Mouse (Mus musculus) macrophage (primary cell): ENCODE data around the gene Themis2. TPM values are rescaled to one million over a fixed set of nuclear protein-coding genes. Genes with fewer than 3 reads are reported as not detected.
"Not testable (repeated sequence)": the region's sequence is repeated elsewhere in the genome, so short reads cannot be mapped to it uniquely, and the experiment has no call there.

ENCODE experiments used
- H3K27ac ChIP-seq: fragments of 350-480 bp; formaldehyde crosslinking; 2 replicates; pipeline ENCODE4 v1.9.0; 2021
- H3K36me3 ChIP-seq: fragments of 350-480 bp; formaldehyde crosslinking; 2 replicates; pipeline ENCODE4 v1.9.0; 2021; ENCODE audit errors: inconsistent target
- H3K4me3 ChIP-seq: fragments of 350-480 bp; formaldehyde crosslinking; 2 replicates; pipeline ENCODE4 v1.9.0; 2021; ENCODE audit errors: inconsistent target
- H3K79me2 ChIP-seq: fragments of 350-480 bp; formaldehyde crosslinking; 2 replicates; pipeline ENCODE4 v1.9.0; 2021; ENCODE audit errors: inconsistent target
- WGBS: methylation state at CpG from one replicate; pipeline ENCODE4 v1.1.7; 2026; ENCODE audit warnings: inconsistent platforms; ENCODE audit not compliant: missing documents; 5-methylcytosine and 5-hydroxymethylcytosine counted together
- polyA plus RNA-seq: library from polyadenylated mRNA; stranded (reverse); fragments of 250-400 nt; gene quantifications from 3 replicates; pipeline ENCODE4 v1.2.4, GENCODE M21; 2018; ENCODE audit warnings: inconsistent platforms

Gene Themis2
- polyA plus RNA-seq, 1 experiment from 2014 or later, result 207 TPM

- Histone ChIP-seq H3K27ac (peak overlapping the region; percentile 96), H3K36me3 (peaks cover 43% of the 10 kb centered on the region), H3K4me3 (peak overlapping the region; percentile 94), H3K79me2 (peaks cover 90% of the 10 kb centered on the region)
- 80% methylated on average over 4 of the region's 9 CpGs for WGBS
These were observed 2.7 kb downstream of the Themis2 start for GRCm38 (mm10) chr4:132793322-132794004.

GRCm38 (mm10) chr4:132789731-132790130 lies 6.5 kb downstream of the Themis2 start:
- H3K27ac ChIP-seq, result no peak overlapping the region
- H3K4me3 ChIP-seq, result no peak overlapping the region
- peaks cover 100% of the 10 kb centered on the region for H3K79me2 ChIP-seq
- H3K36me3 ChIP-seq, result peaks cover 59% of the 10 kb centered on the region
- WGBS, result 95% methylated on average over 6 of the region's 8 CpGs

GRCm38 (mm10) chr4:132785228-132785627 lies 11.0 kb downstream of the Themis2 start:
- H3K36me3 ChIP-seq, result peaks cover 68% of the 10 kb centered on the region
- H3K79me2 ChIP-seq, result peaks cover 80% of the 10 kb centered on the region
- H3K27ac ChIP-seq, result no peak overlapping the region
- no peak overlapping the region for H3K4me3 ChIP-seq
- 92% methylated on average over 9 of the region's 13 CpGs for WGBS

- H3K79me2 ChIP-seq, result peaks cover 65% of the 10 kb centered on the region
- peaks cover 53% of the 10 kb centered on the region for H3K36me3 ChIP-seq
- H3K4me3 ChIP-seq, result no peak overlapping the region
- no peak overlapping the region for H3K27ac ChIP-seq
- WGBS, result 95% methylated on average over 2 of the region's 2 CpGs
These were observed 12.5 kb downstream of the Themis2 start for GRCm38 (mm10) chr4:132783732-132784131.

- Histone ChIP-seq H3K4me3 (no peak overlapping the region), H3K27ac (peak overlapping the region; percentile 43), H3K36me3 (peaks cover 54% of the 10 kb centered on the region), H3K79me2 (peaks cover 30% of the 10 kb centered on the region)
- 11% methylated on average over 4 of the region's 4 CpGs for WGBS
These were observed 15.9 kb downstream of the Themis2 start for GRCm38 (mm10) chr4:132780288-132780687.

- H3K79me2 ChIP-seq, result peaks cover 14% of the 10 kb centered on the region; the same call in 1 of the 2 replicates
- H3K27ac ChIP-seq, result no peak overlapping the region
- WGBS, result 98% methylated on average over 6 of the region's 6 CpGs
- peaks cover 51% of the 10 kb centered on the region for H3K36me3 ChIP-seq
- no peak overlapping the region for H3K4me3 ChIP-seq
These were observed 17.5 kb downstream of the Themis2 start for GRCm38 (mm10) chr4:132778562-132779201.

- peaks cover 32% of the 10 kb centered on the region for H3K36me3 ChIP-seq
- no peak overlapping the region for H3K27ac ChIP-seq
- 78% methylated on average over 3 of the region's 5 CpGs for WGBS
These were observed 19.4 kb downstream of the Themis2 start for GRCm38 (mm10) chr4:132776764-132777163.

GRCm38 (mm10) chr4:132774905-132775304 lies 21.3 kb downstream of the Themis2 start:
- H3K27ac ChIP-seq, result no peak overlapping the region
- no peak overlapping the region for H3K4me3 ChIP-seq
- H3K79me2 ChIP-seq, result no peaks in the 10 kb centered on the region
- WGBS, result 93% methylated on average over 3 of the region's 3 CpGs
- H3K36me3 ChIP-seq, result peaks cover 26% of the 10 kb centered on the region

More at GRCm38 (mm10) chr4:132776764-132777163, 19.4 kb downstream of the Themis2 start:
- no peak overlapping the region for H3K4me3 ChIP-seq
- H3K79me2 ChIP-seq, result no peaks in the 10 kb centered on the region

GRCm38 (mm10) chr4:132771776-132772175 lies 24.4 kb downstream of the Themis2 start:
- peaks cover 12% of the 10 kb centered on the region for H3K79me2 ChIP-seq
- no peak overlapping the region for H3K27ac ChIP-seq
- 89% methylated on average over 9 of the region's 9 CpGs for WGBS
- peaks cover 26% of the 10 kb centered on the region for H3K36me3 ChIP-seq
- H3K4me3 ChIP-seq, result no peak overlapping the region

GRCm38 (mm10) chr4:132767914-132768876 lies 28.0 kb downstream of the Themis2 start, which contains the start of gene Rpa2:
Gene Rpa2, plus strand, starts transcription at chr4:132768332.
- H3K36me3 ChIP-seq, result no peaks in the 10 kb centered on the region
- H3K4me3 ChIP-seq, result peak within 1 kb of the TSS; percentile 69
- under 1% methylated on average over 71 of the region's 71 CpGs for WGBS
- peak within 1 kb of the TSS; percentile 25 for H3K27ac ChIP-seq
- peaks cover 12% of the 10 kb centered on the region for H3K79me2 ChIP-seq

- not testable (repeated sequence) for H3K27ac ChIP-seq, H3K4me3 ChIP-seq, H3K79me2 ChIP-seq, H3K36me3 ChIP-seq
- 97% methylated on average over 3 of the region's 3 CpGs for WGBS
These were observed 33.1 kb downstream of the Themis2 start for GRCm38 (mm10) chr4:132763125-132763524.

GRCm38 (mm10) chr4:132762602-132763001 lies 33.6 kb downstream of the Themis2 start:
- H3K79me2 ChIP-seq, result no peaks in the 10 kb centered on the region
- no peaks in the 10 kb centered on the region for H3K36me3 ChIP-seq
- no peak overlapping the region for H3K4me3 ChIP-seq
- no peak overlapping the region for H3K27ac ChIP-seq
- WGBS, result 96% methylated on average over 6 of the region's 6 CpGs

GRCm38 (mm10) chr4:132760296-132760695 lies 35.9 kb downstream of the Themis2 start:
- Histone ChIP-seq H3K4me3 (no peak overlapping the region), H3K36me3 (no peaks in the 10 kb centered on the region), H3K27ac (peak overlapping the region; percentile 91), H3K79me2 (no peaks in the 10 kb centered on the region)
- WGBS, result 0% methylated on average over 3 of the region's 3 CpGs

GRCm38 (mm10) chr4:132757633-132758351 lies 38.4 kb downstream of the Themis2 start:
- no peaks in the 10 kb centered on the region for H3K79me2 ChIP-seq
- H3K27ac ChIP-seq, result no peak overlapping the region
- 85% methylated on average over 7 of the region's 7 CpGs for WGBS
- no peaks in the 10 kb centered on the region for H3K36me3 ChIP-seq
- H3K4me3 ChIP-seq, result no peak overlapping the region
